22 mouse cellular contexts compared by ENCODE assay signal in genomic region chr2:11695867-11696266, GRCm38 (mm10). TPM values are rescaled to one million over a fixed set of nuclear protein-coding genes. Genes with fewer than 3 reads are reported as not detected.
"Had no signal": no experiment of that assay in that cellular context is flagged by ENCODE, and none has a peak within 500 bp of the region (broad histone marks: within the 10 kb centered on the region; RNA-seq: fewer than 3 reads in every experiment).

No protein-coding gene starts in this region.

- H3K4me3 ChIP-seq: kidney, embryonic 15.5 days; layer of hippocampus, adult 2 months; limb, embryonic 10.5 days; limb, embryonic 13.5 days; liver, embryonic 13.5 days; stomach, embryonic 15.5 days had no signal

- H3K9ac ChIP-seq: kidney, embryonic 15.5 days; limb, embryonic 13.5 days; liver, embryonic 13.5 days; stomach, embryonic 15.5 days had no signal

- H3K4me1 ChIP-seq: kidney, embryonic 15.5 days; limb, embryonic 10.5 days; limb, embryonic 13.5 days; stomach, embryonic 15.5 days had no signal

- ATAC-seq: hindbrain, postnatal 0 days; inflammation-experienced regulatory T-cells, adult 6 months had no signal

- H3K9me3 ChIP-seq: kidney, embryonic 15.5 days; limb, embryonic 10.5 days; limb, embryonic 13.5 days; liver, embryonic 13.5 days; stomach, embryonic 15.5 days had no signal

- H3K36me3 ChIP-seq: kidney, embryonic 15.5 days; limb, embryonic 10.5 days; limb, embryonic 13.5 days; liver, embryonic 13.5 days; stomach, embryonic 15.5 days had no signal

- DNase-seq: kidney, adult 18-20 months; layer of hippocampus, adult 9-11 months; liver, embryonic 13.5 days; lung, adult 2 months; lung, postnatal 14 days; lung, postnatal 4 days; midbrain, embryonic 14.5 days; right cerebral cortex, postnatal 14 days; right cerebral cortex, postnatal 4 days; spleen, adult 18-20 months; thymus, postnatal 25 days had no signal

- H3K27me3 ChIP-seq: kidney, embryonic 15.5 days; limb, embryonic 13.5 days; liver, embryonic 13.5 days; stomach, embryonic 15.5 days had no signal

- H3K4me2 ChIP-seq: kidney, embryonic 15.5 days; limb, embryonic 13.5 days; liver, embryonic 13.5 days; midbrain, embryonic 11.5 days; stomach, embryonic 15.5 days had no signal

- H3K27ac ChIP-seq: hindbrain, postnatal 0 days; kidney, embryonic 15.5 days; layer of hippocampus, adult 2 months; limb, embryonic 10.5 days; limb, embryonic 13.5 days; liver, embryonic 13.5 days; stomach, embryonic 15.5 days had no signal

RNA-seq across cellular contexts. Expression of gene Il2ra, which starts 53.3 kb away (rescaled TPM):
- polyA plus RNA-seq: kidney, embryonic 15.5 days; limb, embryonic 10.5 days; limb, embryonic 13.5 days; liver, embryonic 13.5 days; midbrain, embryonic 11.5 days; midbrain, embryonic 14.5 days; midbrain, postnatal 0 days; neural tube, embryonic 11.5 days; neural tube, embryonic 14.5 days had no signal
